Mouse (Mus musculus) spleen, adult 2 months (tissue): Measurements from ENCODE around the gene Zfp54. TPM values are rescaled to one million over a fixed set of nuclear protein-coding genes. Genes with fewer than 3 reads are reported as not detected.
"Not testable (repeated sequence)": the region's sequence is repeated elsewhere in the genome, so short reads cannot be mapped to it uniquely, and the experiment has no call there.

Experiments
- DNase-seq, 2 experiments: peaks; one replicate each; pipeline versions ENCODE4 v3.0.0 to v3.0.0-alpha.2; 2012 to 2021; ENCODE audit warnings: low spot score in 2 of 2, low read depth in 1 of 2
- H3K27ac ChIP-seq: fragments of 200-500 bp; 2 replicates; pipeline ENCODE4 v1.5.1; 2012; ENCODE audit warnings: low read length, inconsistent platforms; ENCODE audit not compliant: insufficient read depth
- H3K27me3 ChIP-seq: fragments of 200-500 bp; 2 replicates; pipeline ENCODE4 v1.6.1; 2012; ENCODE audit warnings: mild to moderate bottlenecking, moderate library complexity, low read length, inconsistent platforms; ENCODE audit not compliant: control insufficient read depth, insufficient read depth
- H3K36me3 ChIP-seq: fragments of 200-500 bp; 2 replicates; pipeline ENCODE4 v1.6.1; 2012; ENCODE audit warnings: mild to moderate bottlenecking, low read length, inconsistent platforms; ENCODE audit not compliant: control insufficient read depth, insufficient read depth
- H3K4me1 ChIP-seq: fragments of 200-500 bp; 2 replicates; pipeline ENCODE4 v1.6.1; 2011; ENCODE audit warnings: inconsistent platforms; ENCODE audit not compliant: control insufficient read depth, insufficient read depth, insufficient read length
- H3K4me3 ChIP-seq: fragments of 200-500 bp; 2 replicates; pipeline ENCODE4 v1.5.1; 2011; ENCODE audit warnings: mild to moderate bottlenecking, inconsistent platforms; ENCODE audit not compliant: insufficient read depth, insufficient read length; ENCODE audit errors: extremely low read depth
- CTCF ChIP-seq: fragments of 200-500 bp; IDR thresholded peaks from 2 replicates; pipeline ENCODE4 v1.5.1; 2011; ENCODE audit warnings: mild to moderate bottlenecking, inconsistent platforms; ENCODE audit not compliant: insufficient read depth, insufficient read length, insufficient replicate concordance; ENCODE audit errors: extremely low read depth
- POLR2A ChIP-seq: fragments of 200-500 bp; IDR thresholded peaks from 2 replicates; pipeline ENCODE4 v1.6.1; 2011; ENCODE audit warnings: low read depth, low read length, inconsistent platforms
- WGBS: fragments of 180-500 bp; shearing (Covaris S2); methylation state at CpG from one replicate; pipeline ENCODE4 v1.1.7; 2018; 5-methylcytosine and 5-hydroxymethylcytosine counted together
- polyA plus RNA-seq: library from polyadenylated mRNA; depleted of rRNA; stranded (reverse); fragments of >200 nt; gene quantifications from 2 replicates; pipeline ENCODE4 v1.2.3, GENCODE M21; 2012; rRNA removed

The Zfp54 gene
- 0.34 and 0.38 TPM in 2 replicates for polyA plus RNA-seq

DNA sequence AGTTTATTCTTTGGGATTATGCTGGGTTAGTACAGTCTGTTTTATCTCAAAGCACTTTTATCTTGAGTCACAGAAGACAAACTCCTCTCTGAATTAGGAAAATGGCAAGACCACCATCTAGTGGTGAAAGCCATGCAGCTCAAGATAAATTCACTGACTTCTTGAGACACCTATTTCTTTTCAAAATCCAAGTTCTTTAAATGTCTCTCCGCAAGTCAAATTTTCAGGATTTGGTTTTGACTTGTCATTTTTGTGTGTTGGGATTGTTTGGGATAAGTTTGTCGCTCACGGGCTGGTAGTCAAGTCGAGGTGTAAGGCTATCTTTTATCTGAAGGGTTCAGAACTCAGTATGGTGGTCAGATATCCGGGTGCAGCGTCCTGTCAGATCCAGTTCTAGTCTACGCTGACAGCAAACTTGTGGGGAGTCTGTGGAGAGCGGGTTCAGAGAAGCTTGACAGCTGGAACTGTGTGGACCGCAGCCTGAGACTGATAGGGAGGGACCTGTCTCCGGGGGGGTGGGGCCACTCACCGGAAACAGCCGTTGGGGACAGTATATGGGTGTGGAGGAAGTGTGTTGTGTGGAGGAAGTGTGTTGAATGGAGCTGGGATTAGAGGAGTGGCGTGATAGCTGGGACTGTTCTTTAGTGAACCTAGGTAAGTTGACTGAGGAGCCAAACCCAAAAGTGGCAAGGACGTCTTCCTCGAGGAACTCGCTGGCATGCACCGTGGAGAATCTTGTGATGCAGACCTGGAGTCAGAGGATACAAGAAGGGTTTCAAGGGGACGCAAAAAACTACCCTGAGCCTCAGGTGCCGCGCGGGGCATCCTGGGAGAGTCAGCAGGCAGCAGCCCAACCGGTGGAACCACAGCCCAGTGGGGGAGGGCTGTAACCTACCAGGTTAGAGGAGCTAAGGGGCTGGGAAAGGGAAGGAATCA lies at the start of gene Zfp54:
TSS of gene Zfp54 (plus strand) at position 564 of the 936 bp plus-strand sequence.
- TF ChIP-seq CTCF = no peak
- TF ChIP-seq POLR2A = peak; percentile 16; the same call in 1 of the 2 replicates
- no peaks in the 10 kb centered on the region for H3K27me3 ChIP-seq
- H3K4me1 ChIP-seq = peaks cover 3% of the 10 kb centered on the region; the same call in 1 of the 2 replicates
- H3K4me3 ChIP-seq = peak within 1 kb of the TSS; percentile 62
- H3K27ac ChIP-seq = peak within 1 kb of the TSS; percentile 67
- peak; percentile 54 to 69 for DNase-seq
- H3K36me3 ChIP-seq = no peaks in the 10 kb centered on the region
- 1% methylated on average over 22 of the region's 22 CpGs for WGBS

DNA sequence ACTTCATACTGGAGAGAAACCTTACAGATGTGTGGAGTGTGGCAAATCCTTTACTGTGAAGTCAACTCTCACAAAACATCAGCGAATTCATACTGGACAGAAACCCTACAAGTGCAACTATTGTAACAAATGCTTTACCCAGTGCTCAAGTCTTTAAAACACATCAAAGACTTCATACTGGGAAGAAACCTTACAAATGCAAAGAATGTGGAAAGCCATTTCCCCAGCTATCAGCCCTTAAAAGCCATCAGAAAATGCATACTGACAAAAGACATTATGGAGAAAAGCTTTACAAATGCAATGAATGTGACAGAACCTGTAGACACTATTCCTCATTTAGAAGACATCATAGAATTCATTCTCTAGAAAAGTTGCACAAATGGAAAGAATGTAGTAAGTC lies 47.7 kb upstream of the Zfp54 start:
- 64% methylated on average over 1 of the region's 1 CpGs for WGBS
- Histone ChIP-seq H3K27ac (no peak overlapping the region), H3K4me3 (no peak overlapping the region), H3K36me3 (no peaks in the 10 kb centered on the region), H3K4me1 (no peaks in the 10 kb centered on the region), H3K27me3 (0 out of 2 replicates have a peak, but pooled peaks cover 1% of the 10 kb centered on the region)
- no peak for TF ChIP-seq CTCF
- TF ChIP-seq POLR2A = no peak
- no peak for DNase-seq

- no peaks in the 10 kb centered on the region for H3K36me3 ChIP-seq
- H3K4me1 ChIP-seq = no peaks in the 10 kb centered on the region; the same call in 1 of the 2 replicates
- 0 out of 2 replicates have a peak, but pooled peaks cover 1% of the 10 kb centered on the region for H3K27me3 ChIP-seq
- 3% methylated on average over 20 of the region's 20 CpGs for WGBS
- TF ChIP-seq CTCF (peak; percentile 16; the same call in 1 of the 2 replicates), POLR2A (peak; percentile 26)
- peak; percentile 72 to 82 for DNase-seq
- peak within 1 kb of the TSS; percentile 67 for H3K4me3 ChIP-seq
- peak within 1 kb of the TSS; percentile 78 for H3K27ac ChIP-seq
Measured at GRCm38 (mm10) chr17:21383391-21384056, 39.5 kb upstream of the Zfp54 start, which contains the start of gene Zfp677. Zfp677 (plus strand) TSS chr17:21383748.

- no peaks in the 10 kb centered on the region for H3K36me3 ChIP-seq
- H3K4me1 ChIP-seq = no peaks in the 10 kb centered on the region; the same call in 1 of the 2 replicates
- DNase-seq = peak in 1 of 2 experiments; percentile 19
- peak overlapping the region; percentile 78 for H3K27ac ChIP-seq
- 6% methylated on average over 8 of the region's 8 CpGs for WGBS
- 0 out of 2 replicates have a peak, but pooled peaks cover 1% of the 10 kb centered on the region for H3K27me3 ChIP-seq
- TF ChIP-seq POLR2A (no peak), CTCF (no peak)
- H3K4me3 ChIP-seq = peak overlapping the region; percentile 67
Measured at GRCm38 (mm10) chr17:21384057-21384411, 39.0 kb upstream of the Zfp54 start.

DNA sequence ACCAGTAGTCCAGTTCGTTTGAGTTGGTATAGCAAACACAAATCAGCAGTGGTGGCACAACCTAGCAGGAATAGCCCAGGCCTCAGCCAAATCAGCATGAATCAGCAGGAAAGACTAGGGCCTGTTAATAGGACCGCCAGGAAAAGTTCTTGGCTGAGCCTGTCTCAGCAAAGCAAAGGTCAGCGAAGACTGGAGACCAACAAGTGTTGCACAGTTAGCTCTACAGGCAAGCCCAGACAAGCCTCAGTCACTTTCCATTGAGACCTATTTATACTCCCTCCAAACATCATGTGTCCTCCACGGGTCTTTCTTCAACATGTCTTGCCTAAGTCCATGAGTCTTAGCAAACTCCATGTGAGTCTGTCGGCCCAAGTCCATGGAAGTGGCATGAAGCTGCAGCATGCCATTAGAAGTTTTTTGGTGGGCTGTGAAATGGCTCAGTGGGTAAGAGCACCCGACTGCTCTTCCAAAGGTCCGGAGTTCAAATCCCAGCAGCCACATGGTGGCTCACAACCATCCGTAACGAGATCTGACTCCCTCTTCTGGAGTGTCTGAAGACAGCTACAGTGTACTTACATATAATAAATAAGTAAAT lies 15.9 kb downstream of the Zfp54 start:
- not testable (repeated sequence) for DNase-seq, H3K27me3 ChIP-seq, H3K36me3 ChIP-seq, H3K4me3 ChIP-seq, H3K27ac ChIP-seq, H3K4me1 ChIP-seq
- WGBS = 85% methylated on average over 9 of the region's 9 CpGs

GRCm38 (mm10) chr17:21449669-21450068 lies 26.6 kb downstream of the Zfp54 start:
- Histone ChIP-seq H3K4me3 (peak overlapping the region; percentile 52), H3K27ac (peak overlapping the region; percentile 81), H3K4me1 (no peaks in the 10 kb centered on the region; the same call in 1 of the 2 replicates), H3K27me3 (no peaks in the 10 kb centered on the region), H3K36me3 (peaks cover 7% of the 10 kb centered on the region)
- TF ChIP-seq POLR2A (no peak), CTCF (peak; percentile 20; the same call in 1 of the 2 replicates)
- WGBS = under 1% methylated on average over 3 of the region's 3 CpGs
- peak; percentile 71 to 81 for DNase-seq
